Mouse (Mus musculus) heart, embryonic 13.5 days (tissue): Measurements from ENCODE around the gene Triml1. TPM values are rescaled to one million over a fixed set of nuclear protein-coding genes. Genes with fewer than 3 reads are reported as not detected.

ENCODE experiments used
- ATAC-seq: fragments of 200-750 bp; cut with Nextera tagmentation; 2 replicates; pipeline ENCODE4 v1.8.0; 2017; ENCODE audit warnings: moderate TSS enrichment; ENCODE audit not compliant: insufficient number of reproducible peaks, low FRiP score, low TSS enrichment; ENCODE audit errors: extremely low read depth
- H3K27ac ChIP-seq: fragments of 300-500 bp; sonication (generic); replicated peaks from 2 replicates; pipeline ENCODE4 v1.5.1; 2015; ENCODE audit warnings: moderate library complexity, mild to moderate bottlenecking, inconsistent platforms
- H3K27me3 ChIP-seq: fragments of 300-500 bp; sonication (generic); replicated peaks from 2 replicates; pipeline ENCODE4 v1.6.1; 2015; ENCODE audit warnings: mild to moderate bottlenecking, inconsistent platforms
- H3K36me3 ChIP-seq: fragments of 300-500 bp; sonication (generic); 2 replicates; pipeline ENCODE4 v1.6.1; 2015; ENCODE audit warnings: mild to moderate bottlenecking, inconsistent platforms
- H3K4me1 ChIP-seq: fragments of 300-500 bp; sonication (generic); 2 replicates; pipeline ENCODE4 v1.6.1; 2015; ENCODE audit warnings: inconsistent platforms
- H3K4me2 ChIP-seq: fragments of 300-500 bp; sonication (generic); 2 replicates; pipeline ENCODE4 v1.6.1; 2015; ENCODE audit warnings: inconsistent platforms, mild to moderate bottlenecking, moderate library complexity
- H3K4me3 ChIP-seq: fragments of 300-500 bp; sonication (generic); 2 replicates; pipeline ENCODE4 v1.5.1; 2015; ENCODE audit warnings: moderate library complexity, mild to moderate bottlenecking, inconsistent platforms
- H3K9ac ChIP-seq: fragments of 300-500 bp; sonication (generic); 2 replicates; pipeline ENCODE4 v1.6.1; 2015; ENCODE audit warnings: inconsistent platforms, mild to moderate bottlenecking, moderate library complexity
- H3K9me3 ChIP-seq: fragments of 300-500 bp; sonication (generic); 2 replicates; pipeline ENCODE4 v1.6.1; 2016; ENCODE audit warnings: inconsistent platforms
- WGBS: fragments of 180-500 bp; shearing (Covaris S2); methylation state at CpG from one replicate; pipeline ENCODE4 v1.1.7; 2015; ENCODE audit warnings: mixed read lengths; 5-methylcytosine and 5-hydroxymethylcytosine counted together
- polyA plus RNA-seq: library from polyadenylated mRNA; unstranded; fragments of >200 nt; fragmentation: Nextera tagmentation; extraction: Ambion mirVana; gene quantifications from 2 replicates; pipeline ENCODE4 v1.2.1, GENCODE M21; 2015

Gene Triml1
- polyA plus RNA-seq = not detected in 2 replicates

GRCm38 (mm10) chr8:43141386-43141785, at the start of gene Triml1:
Triml1 (minus strand) TSS chr8:43141486.
- no peak within 1 kb of the TSS for H3K4me3 ChIP-seq
- no peaks in the 10 kb centered on the region for H3K27me3 ChIP-seq
- no peak within 1 kb of the TSS for H3K27ac ChIP-seq
- no peaks in the 10 kb centered on the region for H3K9me3 ChIP-seq
- H3K4me1 ChIP-seq = no peaks in the 10 kb centered on the region
- no peaks in the 10 kb centered on the region for H3K36me3 ChIP-seq
- no peak within 1 kb of the TSS for H3K4me2 ChIP-seq
- no peak within 1 kb of the TSS for H3K9ac ChIP-seq
- no peak for ATAC-seq
- WGBS = 66% methylated on average over 2 of the region's 2 CpGs

DNA sequence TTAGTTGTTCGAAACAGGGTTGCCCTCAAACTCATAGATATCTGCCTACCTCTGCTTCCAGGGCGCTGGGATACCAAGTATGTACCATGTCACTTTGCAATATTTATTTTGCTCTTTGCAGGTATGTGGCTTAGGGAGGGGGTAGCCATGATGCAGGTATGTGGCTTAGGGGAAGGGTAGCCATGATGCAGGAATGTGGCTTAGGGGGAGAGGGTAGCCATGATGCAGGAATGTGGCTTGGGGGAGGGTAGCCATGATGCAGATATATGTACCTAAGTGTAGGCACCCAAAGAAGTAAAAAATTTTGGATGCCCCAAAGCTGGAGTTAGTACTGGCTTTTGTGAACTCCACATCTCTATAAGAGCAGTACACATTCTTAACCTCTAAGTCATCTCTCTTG, 41.0 kb upstream of the Triml1 start:
- peaks cover 8% of the 10 kb centered on the region; the same call in 1 of the 2 replicates for H3K4me1 ChIP-seq
- H3K4me2 ChIP-seq = no peak overlapping the region
- no peak overlapping the region for H3K9ac ChIP-seq
- peaks cover 2% of the 10 kb centered on the region; the same call in 1 of the 2 replicates for H3K9me3 ChIP-seq
- H3K27me3 ChIP-seq = no peaks in the 10 kb centered on the region
- ATAC-seq = no peak
- no peak overlapping the region for H3K27ac ChIP-seq
- H3K36me3 ChIP-seq = no peaks in the 10 kb centered on the region
- 76% methylated on average over 2 of the region's 2 CpGs for WGBS
- no peak overlapping the region for H3K4me3 ChIP-seq

GRCm38 (mm10) chr8:43180054-43180690, 38.9 kb upstream of the Triml1 start, which contains the start of gene Triml2:
Triml2 (plus strand) TSS chr8:43180541.
- ATAC-seq = no peak
- Histone ChIP-seq H3K27ac (peak within 1 kb of the TSS; percentile 28; the same call in 1 of the 2 replicates), H3K4me2 (no peak within 1 kb of the TSS)

DNA sequence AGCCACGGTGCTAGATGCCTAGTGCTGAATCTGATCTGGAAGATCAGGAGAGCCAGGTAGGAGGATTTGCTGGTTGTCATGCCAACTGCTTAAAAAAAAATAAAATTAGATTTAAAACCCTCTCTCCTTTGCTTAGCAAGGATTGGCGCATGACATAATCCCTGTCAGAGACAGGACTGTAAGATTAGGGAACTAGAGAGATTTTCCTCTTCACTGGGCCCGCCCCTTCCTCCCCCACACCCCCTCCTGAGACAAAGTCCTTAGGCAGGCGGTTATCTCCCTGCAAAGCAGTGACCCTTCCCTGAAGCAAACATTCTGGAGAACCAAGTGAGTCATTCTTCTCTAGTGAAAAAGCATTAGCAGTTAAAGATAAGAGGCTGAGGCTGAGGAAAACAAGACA, 37.9 kb upstream of the Triml1 start:
- H3K27ac ChIP-seq = 0 out of 2 replicates have a peak overlapping the region, but pooled peaks have one; percentile 28
- peaks cover 8% of the 10 kb centered on the region; the same call in 1 of the 2 replicates for H3K4me1 ChIP-seq
- H3K9me3 ChIP-seq = peaks cover 2% of the 10 kb centered on the region; the same call in 1 of the 2 replicates
- H3K4me3 ChIP-seq = no peak overlapping the region
- no peaks in the 10 kb centered on the region for H3K36me3 ChIP-seq
- no peak overlapping the region for H3K9ac ChIP-seq
- no peak overlapping the region for H3K4me2 ChIP-seq
- no peak for ATAC-seq
- 7% methylated on average over 4 of the region's 4 CpGs for WGBS
- H3K27me3 ChIP-seq = no peaks in the 10 kb centered on the region

More at GRCm38 (mm10) chr8:43180054-43180690, 38.9 kb upstream of the Triml1 start, which contains the start of gene Triml2:
- 84% methylated on average over 13 of the region's 13 CpGs for WGBS
- H3K36me3 ChIP-seq = no peaks in the 10 kb centered on the region
- no peaks in the 10 kb centered on the region for H3K27me3 ChIP-seq
- no peak within 1 kb of the TSS for H3K9ac ChIP-seq
- no peak within 1 kb of the TSS for H3K4me3 ChIP-seq
- H3K9me3 ChIP-seq = peaks cover 2% of the 10 kb centered on the region; the same call in 1 of the 2 replicates
- peaks cover 8% of the 10 kb centered on the region; the same call in 1 of the 2 replicates for H3K4me1 ChIP-seq

GRCm38 (mm10) chr8:43178263-43178662, 37.0 kb upstream of the Triml1 start:
- no peaks in the 10 kb centered on the region for H3K36me3 ChIP-seq

GRCm38 (mm10) chr8:43176766-43177486, 35.6 kb upstream of the Triml1 start:
- no peaks in the 10 kb centered on the region for H3K36me3 ChIP-seq
- H3K4me3 ChIP-seq = no peak overlapping the region
- no peak for ATAC-seq
- H3K4me2 ChIP-seq = no peak overlapping the region
- peaks cover 8% of the 10 kb centered on the region; the same call in 1 of the 2 replicates for H3K4me1 ChIP-seq
- H3K9me3 ChIP-seq = peaks cover 2% of the 10 kb centered on the region; the same call in 1 of the 2 replicates
- H3K27ac ChIP-seq = no peak overlapping the region
- H3K27me3 ChIP-seq = no peaks in the 10 kb centered on the region
- no peak overlapping the region for H3K9ac ChIP-seq
- WGBS = 85% methylated on average over 6 of the region's 6 CpGs

More at GRCm38 (mm10) chr8:43178263-43178662, 37.0 kb upstream of the Triml1 start:
- no peak for ATAC-seq
- Histone ChIP-seq H3K9me3 (peaks cover 2% of the 10 kb centered on the region; the same call in 1 of the 2 replicates), H3K9ac (no peak overlapping the region), H3K4me3 (no peak overlapping the region), H3K27me3 (no peaks in the 10 kb centered on the region), H3K4me2 (no peak overlapping the region), H3K4me1 (peaks cover 8% of the 10 kb centered on the region; the same call in 1 of the 2 replicates), H3K27ac (no peak overlapping the region)
- WGBS = 48% methylated on average over 3 of the region's 3 CpGs

DNA sequence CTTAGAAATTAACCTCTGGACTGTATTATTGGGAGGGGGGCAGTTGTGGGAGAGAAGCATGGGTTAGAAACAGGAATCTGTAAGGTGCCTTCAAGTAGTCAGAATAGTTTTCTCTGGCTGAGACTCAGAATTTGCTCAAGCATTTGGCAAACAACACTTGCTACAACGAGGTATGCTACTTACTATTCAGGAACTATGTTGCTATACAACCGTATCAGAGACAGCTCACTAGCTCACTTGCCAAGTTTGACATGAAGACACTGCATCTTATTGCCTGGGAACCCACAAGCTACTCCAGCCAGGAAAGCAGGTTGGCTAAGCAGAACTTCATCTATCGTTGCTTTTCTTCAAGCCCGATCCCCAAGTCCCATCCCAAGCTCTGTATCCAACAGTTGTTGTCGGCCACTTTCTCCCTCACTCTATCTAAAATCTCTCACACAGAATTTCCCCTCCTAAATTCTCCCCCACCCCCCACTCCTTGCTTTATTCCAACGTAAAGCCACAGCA, 28.0 kb upstream of the Triml1 start:
- Histone ChIP-seq H3K36me3 (no peaks in the 10 kb centered on the region), H3K4me3 (no peak overlapping the region), H3K9ac (no peak overlapping the region), H3K4me2 (no peak overlapping the region), H3K27me3 (no peaks in the 10 kb centered on the region), H3K4me1 (no peaks in the 10 kb centered on the region), H3K9me3 (no peaks in the 10 kb centered on the region), H3K27ac (no peak overlapping the region)
- WGBS = 80% methylated on average over 6 of the region's 6 CpGs
- ATAC-seq = no peak

- Histone ChIP-seq H3K36me3 (no peaks in the 10 kb centered on the region), H3K9ac (no peak overlapping the region), H3K27me3 (no peaks in the 10 kb centered on the region), H3K4me1 (no peaks in the 10 kb centered on the region), H3K27ac (no peak overlapping the region), H3K4me3 (no peak overlapping the region), H3K4me2 (no peak overlapping the region), H3K9me3 (no peaks in the 10 kb centered on the region)
- no peak for ATAC-seq
- 88% methylated on average over 4 of the region's 4 CpGs for WGBS
These were observed 26.8 kb upstream of the Triml1 start for GRCm38 (mm10) chr8:43168083-43168482.

GRCm38 (mm10) chr8:43164453-43164852, 23.2 kb upstream of the Triml1 start:
- Histone ChIP-seq H3K4me2 (no peak overlapping the region), H3K4me3 (no peak overlapping the region), H3K9ac (no peak overlapping the region), H3K27ac (no peak overlapping the region), H3K9me3 (no peaks in the 10 kb centered on the region), H3K36me3 (no peaks in the 10 kb centered on the region), H3K4me1 (no peaks in the 10 kb centered on the region), H3K27me3 (no peaks in the 10 kb centered on the region)
- no peak for ATAC-seq
- WGBS = 72% methylated on average over 3 of the region's 3 CpGs

GRCm38 (mm10) chr8:43163255-43163654, 22.0 kb upstream of the Triml1 start:
- Histone ChIP-seq H3K4me3 (no peak overlapping the region), H3K9me3 (no peaks in the 10 kb centered on the region), H3K36me3 (no peaks in the 10 kb centered on the region), H3K27me3 (no peaks in the 10 kb centered on the region), H3K9ac (no peak overlapping the region), H3K4me2 (no peak overlapping the region), H3K27ac (no peak overlapping the region), H3K4me1 (no peaks in the 10 kb centered on the region)
- WGBS = 66% methylated on average over 11 of the region's 11 CpGs
- ATAC-seq = no peak

GRCm38 (mm10) chr8:43149307-43149706, 8.0 kb upstream of the Triml1 start:
- no peak overlapping the region for H3K4me2 ChIP-seq

More at GRCm38 (mm10) chr8:43149307-43149706, 8.0 kb upstream of the Triml1 start:
- Histone ChIP-seq H3K27me3 (no peaks in the 10 kb centered on the region), H3K4me3 (no peak overlapping the region), H3K36me3 (no peaks in the 10 kb centered on the region), H3K4me1 (no peaks in the 10 kb centered on the region), H3K27ac (no peak overlapping the region), H3K9ac (no peak overlapping the region), H3K9me3 (no peaks in the 10 kb centered on the region)
- no peak for ATAC-seq
- WGBS = 84% methylated on average over 9 of the region's 9 CpGs
